Mouse (Mus musculus): ENCODE measurements at regions not wholly inside any gene's neighbourhood (a gene's known extent, or its start where the extent isn't known, plus 50 kb on each side); places are given as distances from the start of the nearest gene placed in this dataset.

GRCm38 (mm10) chr13:71008216-71008615 is 166.6 kb upstream of the Adamts16 start:
- H3K4me3 ChIP-seq (ENCODE audit: insufficient read depth, low read depth, low read length), result no peak overlapping the region
- no peak overlapping the region for H3K27ac ChIP-seq (ENCODE audit: insufficient read depth, low read depth, low read length)
- TF ChIP-seq CTCF (conservative IDR thresholded peaks at IDR 0.05; ENCODE audit: insufficient read depth, insufficient read length, low read depth, low read length), result no peak
- no peak for TF ChIP-seq POLR2A (IDR thresholded peaks at IDR 0.05; ENCODE audit: low read depth, low read length)
- WGBS, result 23% methylated on average over 3 of the region's 3 CpGs
- no peaks in the 10 kb centered on the region for H3K27me3 ChIP-seq (replicated peaks; ENCODE audit: control insufficient read depth, insufficient read depth, low read length)
- no peaks in the 10 kb centered on the region for H3K4me1 ChIP-seq (ENCODE audit: control insufficient read depth, insufficient read depth, low read length)
- H3K36me3 ChIP-seq (ENCODE audit: control insufficient read depth, insufficient read depth, low read length), result no peaks in the 10 kb centered on the region
- DNase-seq, result peak; percentile 33

- Histone ChIP-seq H3K27me3 (replicated peaks; ENCODE audit: control insufficient read depth, insufficient read depth, low read length) (no peaks in the 10 kb centered on the region), H3K27ac (ENCODE audit: insufficient read depth, low read depth, low read length) (no peak overlapping the region), H3K4me1 (ENCODE audit: control insufficient read depth, insufficient read depth, low read length) (no peaks in the 10 kb centered on the region), H3K36me3 (ENCODE audit: control insufficient read depth, insufficient read depth, low read length) (no peaks in the 10 kb centered on the region), H3K4me3 (ENCODE audit: insufficient read depth, low read depth, low read length) (no peak overlapping the region)
- TF ChIP-seq CTCF (conservative IDR thresholded peaks at IDR 0.05; ENCODE audit: insufficient read depth, insufficient read length, low read depth, low read length), result peak; percentile 59
- no peak for TF ChIP-seq POLR2A (IDR thresholded peaks at IDR 0.05; ENCODE audit: low read depth, low read length)
- DNase-seq, result peak; percentile 58
- WGBS, result 15% methylated on average over 1 of the region's 1 CpGs
Observed at GRCm38 (mm10) chr13:71006117-71006516, 164.5 kb upstream of the Adamts16 start.

GRCm38 (mm10) chr13:71003517-71003916 is 161.9 kb upstream of the Adamts16 start:
- Histone ChIP-seq H3K27me3 (replicated peaks; ENCODE audit: control insufficient read depth, insufficient read depth, low read length) (no peaks in the 10 kb centered on the region), H3K4me3 (ENCODE audit: insufficient read depth, low read depth, low read length) (no peak overlapping the region), H3K36me3 (ENCODE audit: control insufficient read depth, insufficient read depth, low read length) (no peaks in the 10 kb centered on the region), H3K4me1 (ENCODE audit: control insufficient read depth, insufficient read depth, low read length) (no peaks in the 10 kb centered on the region), H3K27ac (ENCODE audit: insufficient read depth, low read depth, low read length) (no peak overlapping the region)
- no peak for DNase-seq
- TF ChIP-seq CTCF (conservative IDR thresholded peaks at IDR 0.05; ENCODE audit: insufficient read depth, insufficient read length, low read depth, low read length), result no peak
- TF ChIP-seq POLR2A (IDR thresholded peaks at IDR 0.05; ENCODE audit: low read depth, low read length), result no peak
- 56% methylated on average over 3 of the region's 3 CpGs for WGBS

- WGBS, result 4% methylated on average over 2 of the region's 2 CpGs
- Histone ChIP-seq H3K27ac (ENCODE audit: insufficient read depth, low read depth, low read length) (no peak overlapping the region), H3K4me3 (ENCODE audit: insufficient read depth, low read depth, low read length) (no peak overlapping the region), H3K36me3 (ENCODE audit: control insufficient read depth, insufficient read depth, low read length) (no peaks in the 10 kb centered on the region), H3K27me3 (replicated peaks; ENCODE audit: control insufficient read depth, insufficient read depth, low read length) (no peaks in the 10 kb centered on the region), H3K4me1 (ENCODE audit: control insufficient read depth, insufficient read depth, low read length) (no peaks in the 10 kb centered on the region)
- DNase-seq, result peak; percentile 51
- TF ChIP-seq POLR2A (IDR thresholded peaks at IDR 0.05; ENCODE audit: low read depth, low read length), result no peak
- TF ChIP-seq CTCF (conservative IDR thresholded peaks at IDR 0.05; ENCODE audit: insufficient read depth, insufficient read length, low read depth, low read length), result peak; percentile 69
Observed at GRCm38 (mm10) chr13:71001278-71001677, 159.7 kb upstream of the Adamts16 start.

GRCm38 (mm10) chr13:71000422-71001008 is 158.9 kb upstream of the Adamts16 start:
- TF ChIP-seq CTCF (conservative IDR thresholded peaks at IDR 0.05; ENCODE audit: insufficient read depth, insufficient read length, low read depth, low read length), result no peak
- no peak for TF ChIP-seq POLR2A (IDR thresholded peaks at IDR 0.05; ENCODE audit: low read depth, low read length)
- H3K27me3 ChIP-seq (replicated peaks; ENCODE audit: control insufficient read depth, insufficient read depth, low read length), result no peaks in the 10 kb centered on the region

GRCm38 (mm10) chr13:70993522-70993921 is 151.9 kb upstream of the Adamts16 start:
- DNase-seq, result peak; percentile 39
- WGBS, result 38% methylated on average over 1 of the region's 1 CpGs
- Histone ChIP-seq H3K27ac (ENCODE audit: insufficient read depth, low read depth, low read length) (no peak overlapping the region), H3K27me3 (replicated peaks; ENCODE audit: control insufficient read depth, insufficient read depth, low read length) (no peaks in the 10 kb centered on the region), H3K4me3 (ENCODE audit: insufficient read depth, low read depth, low read length) (no peak overlapping the region), H3K4me1 (ENCODE audit: control insufficient read depth, insufficient read depth, low read length) (no peaks in the 10 kb centered on the region), H3K36me3 (ENCODE audit: control insufficient read depth, insufficient read depth, low read length) (no peaks in the 10 kb centered on the region)
- TF ChIP-seq CTCF (conservative IDR thresholded peaks at IDR 0.05; ENCODE audit: insufficient read depth, insufficient read length, low read depth, low read length) (no peak), POLR2A (IDR thresholded peaks at IDR 0.05; ENCODE audit: low read depth, low read length) (no peak)

More at GRCm38 (mm10) chr13:71000422-71001008, 158.9 kb upstream of the Adamts16 start:
- DNase-seq, result no peak
- H3K4me1 ChIP-seq (ENCODE audit: control insufficient read depth, insufficient read depth, low read length), result no peaks in the 10 kb centered on the region
- H3K36me3 ChIP-seq (ENCODE audit: control insufficient read depth, insufficient read depth, low read length), result no peaks in the 10 kb centered on the region
- 82% methylated on average over 5 of the region's 5 CpGs for WGBS
- H3K27ac ChIP-seq (ENCODE audit: insufficient read depth, low read depth, low read length), result no peak overlapping the region
- H3K4me3 ChIP-seq (ENCODE audit: insufficient read depth, low read depth, low read length), result no peak overlapping the region

GRCm38 (mm10) chr13:70989999-70990645 is 148.5 kb upstream of the Adamts16 start:
- Histone ChIP-seq H3K27me3 (replicated peaks; ENCODE audit: control insufficient read depth, insufficient read depth, low read length) (no peaks in the 10 kb centered on the region), H3K4me1 (ENCODE audit: control insufficient read depth, insufficient read depth, low read length) (no peaks in the 10 kb centered on the region), H3K27ac (ENCODE audit: insufficient read depth, low read depth, low read length) (no peak overlapping the region), H3K36me3 (ENCODE audit: control insufficient read depth, insufficient read depth, low read length) (no peaks in the 10 kb centered on the region), H3K4me3 (ENCODE audit: insufficient read depth, low read depth, low read length) (no peak overlapping the region)
- no peak for DNase-seq
- 87% methylated on average over 10 of the region's 10 CpGs for WGBS
- TF ChIP-seq POLR2A (IDR thresholded peaks at IDR 0.05; ENCODE audit: low read depth, low read length) (no peak), CTCF (conservative IDR thresholded peaks at IDR 0.05; ENCODE audit: insufficient read depth, insufficient read length, low read depth, low read length) (no peak)
